Mouse (Mus musculus): ENCODE measurements around the gene Gm10058.
"Not testable (repeated sequence)": the region's sequence is repeated elsewhere in the genome, so short reads cannot be mapped to it uniquely, and the experiment has no call there.

Gm10058 gene

GRCm38 (mm10) chrX:27946785-27947184 lies at the start of gene Gm10058:
TSS of gene Gm10058 (minus strand) at chrX:27946885.
- not testable (repeated sequence) for DNase-seq (ENCODE audit: low read depth, low spot score)
